Mouse (Mus musculus) heart, postnatal 25 days (tissue): Measurements from ENCODE around the gene Abcg3. TPM values are rescaled to one million over a fixed set of nuclear protein-coding genes. Genes with fewer than 3 reads are reported as not detected.
"Not testable (repeated sequence)": the region's sequence is repeated elsewhere in the genome, so short reads cannot be mapped to it uniquely, and the experiment has no call there.

ENCODE experiments used
- DNase-seq: peaks from one replicate; pipeline ENCODE4 v3.0.0; 2022; ENCODE audit warnings: low spot score
- intact Hi-C: fragments of 180-260 bp; cut with DNase I; formaldehyde crosslinking; loops from one replicate; pipeline ENCODE4 v1.15.1; 2025
- total RNA-seq, 2 experiments: library from RNA; stranded (reverse); gene quantifications; 2 replicates each; pipeline ENCODE4 v1.2.3; 2021

Abcg3 gene
- total RNA-seq = under 1 TPM; 0.16 to 0.31 TPM

DNA sequence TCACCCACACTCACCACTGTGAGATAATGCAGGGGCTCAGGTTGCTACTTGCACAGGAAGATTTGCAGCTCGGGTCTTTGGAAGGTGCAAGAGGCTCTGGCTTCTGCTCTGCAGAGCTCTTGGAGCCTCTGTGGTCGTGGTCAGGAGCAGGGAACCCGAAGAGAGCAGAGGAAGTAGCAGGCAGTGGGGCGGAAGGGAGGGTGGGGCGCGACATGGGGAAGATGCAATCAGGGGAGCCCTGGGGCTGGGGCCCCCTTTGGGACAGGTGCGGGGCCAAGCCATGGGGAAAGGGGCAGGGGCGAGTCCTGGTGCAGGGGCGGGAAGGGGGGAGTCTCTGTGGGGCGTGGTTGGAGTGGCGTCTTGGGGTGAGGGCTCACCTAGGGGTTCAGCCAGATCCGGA lies at the start of gene Abcg3:
Abcg3 (minus strand) TSS at position 184 of the 400 bp plus-strand sequence.
- intact Hi-C loops = no loop called here
- DNase-seq = no peak

- intact Hi-C loops = no loop called here
- no peak for DNase-seq
These were observed 30.0 kb upstream of the Abcg3 start for GRCm38 (mm10) chr5:105012551-105012950.

- no peak for DNase-seq
- intact Hi-C loops = no loop called here
These were observed 29.1 kb upstream of the Abcg3 start for GRCm38 (mm10) chr5:105011570-105011969.

- intact Hi-C loops = no loop called here
- no peak for DNase-seq
These were observed 27.9 kb upstream of the Abcg3 start for GRCm38 (mm10) chr5:105010376-105010775.

GRCm38 (mm10) chr5:104989411-104989810 lies 6.9 kb upstream of the Abcg3 start:
- no peak for DNase-seq
- intact Hi-C loops = loop anchor here (5.0 kb wide), 1 partner anchor 158 kb away; no protein-coding TSS in a partner anchor

DNA sequence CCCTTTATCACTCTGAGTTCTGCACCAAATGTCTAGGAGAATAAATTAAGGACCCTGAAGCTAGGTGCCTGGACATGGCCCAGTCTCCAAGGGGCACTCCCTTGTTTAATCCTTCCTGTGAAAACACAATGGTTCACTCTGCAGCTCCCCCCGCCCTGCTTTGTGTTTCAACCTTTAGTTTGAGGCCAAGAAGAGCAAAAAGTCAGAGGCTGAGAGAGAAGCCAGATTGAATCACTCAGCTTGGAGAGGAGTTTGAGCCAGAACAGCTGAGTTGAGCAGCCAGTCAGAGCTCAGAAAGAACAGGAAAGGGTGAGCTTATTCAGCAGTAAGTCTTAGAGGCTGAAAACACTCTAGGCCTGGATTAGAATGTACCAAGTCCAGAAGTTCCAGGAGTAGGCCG lies 5.5 kb upstream of the Abcg3 start:
- DNase-seq = peak; percentile 14
- intact Hi-C loops = loop anchor here (5.0 kb wide), 1 partner anchor 159 kb away; no protein-coding TSS in a partner anchor

DNA sequence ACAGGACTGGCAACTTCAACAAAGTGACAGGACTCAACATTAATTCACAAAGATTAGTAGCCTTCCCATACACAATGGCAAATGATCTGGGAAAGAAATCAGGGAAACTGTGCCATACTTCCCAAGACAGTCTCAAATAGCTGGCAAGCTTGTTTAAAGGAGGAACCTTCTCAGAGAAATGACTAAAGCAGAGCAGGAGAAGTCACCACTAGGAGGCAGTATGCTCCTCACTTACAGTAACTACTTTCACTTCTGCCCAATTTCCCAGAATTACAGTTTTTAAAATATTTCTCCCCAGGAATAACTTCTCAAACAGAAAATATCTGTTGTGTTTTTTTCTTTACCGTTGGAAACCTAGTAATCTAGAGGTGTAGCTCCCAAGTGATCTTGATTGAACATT lies 4.2 kb upstream of the Abcg3 start:
- intact Hi-C loops = loop anchor here (1.0 to 5.0 kb wide), 2 partner anchors 161 to 336 kb away; no protein-coding TSS in a partner anchor
- no peak for DNase-seq

DNA sequence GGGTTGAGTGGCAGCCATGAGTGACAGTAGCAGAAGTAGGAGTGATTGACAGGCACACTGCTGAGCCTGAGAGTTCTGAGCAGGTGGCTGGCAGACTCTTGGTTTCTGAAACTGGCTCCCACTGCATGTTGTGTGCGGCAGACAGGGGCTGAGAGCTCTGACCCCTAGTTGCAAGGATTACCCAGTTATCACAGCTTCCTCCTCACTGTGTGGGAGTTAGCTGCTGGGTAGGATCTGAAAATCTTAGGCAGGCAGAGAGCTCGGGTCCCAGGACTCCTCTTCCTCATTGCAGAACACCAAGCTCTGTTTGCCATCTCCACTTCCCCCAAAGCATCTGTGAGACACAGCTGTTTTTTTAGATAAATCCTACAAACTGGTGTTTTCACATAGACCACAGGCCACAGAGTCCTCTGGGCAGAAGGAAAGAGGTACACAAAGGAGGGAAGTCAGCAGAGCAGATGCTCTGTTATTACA lies 3.4 kb downstream of the Abcg3 start:
- no peak for DNase-seq
- intact Hi-C loops = no loop called here

- intact Hi-C loops = no loop called here
- no peak for DNase-seq
These were observed 24.3 kb downstream of the Abcg3 start for GRCm38 (mm10) chr5:104958141-104958793.

- intact Hi-C loops = no loop called here
- no peak for DNase-seq
These were observed 27.3 kb downstream of the Abcg3 start for GRCm38 (mm10) chr5:104955208-104955607.

DNA sequence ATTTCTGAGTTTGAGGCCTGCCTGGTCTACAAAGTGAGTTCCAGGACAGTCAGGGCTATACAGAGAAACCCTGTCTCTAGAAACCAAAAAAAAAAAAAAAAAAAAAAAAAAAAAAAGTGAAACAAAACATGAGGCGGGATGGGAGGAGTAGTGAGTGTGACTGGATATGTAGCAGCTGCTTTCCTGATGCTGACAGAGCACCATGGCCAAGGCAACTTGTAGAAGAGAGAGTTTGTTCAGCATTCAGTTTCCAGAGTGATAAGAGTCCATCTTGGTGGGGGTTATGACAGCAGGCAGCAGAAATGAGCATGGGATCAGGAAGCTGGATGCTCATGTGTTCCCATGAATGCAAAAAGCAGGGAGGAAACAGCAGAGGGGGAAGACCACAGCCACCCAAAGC lies 35.6 kb downstream of the Abcg3 start:
- DNase-seq = no peak

DNA sequence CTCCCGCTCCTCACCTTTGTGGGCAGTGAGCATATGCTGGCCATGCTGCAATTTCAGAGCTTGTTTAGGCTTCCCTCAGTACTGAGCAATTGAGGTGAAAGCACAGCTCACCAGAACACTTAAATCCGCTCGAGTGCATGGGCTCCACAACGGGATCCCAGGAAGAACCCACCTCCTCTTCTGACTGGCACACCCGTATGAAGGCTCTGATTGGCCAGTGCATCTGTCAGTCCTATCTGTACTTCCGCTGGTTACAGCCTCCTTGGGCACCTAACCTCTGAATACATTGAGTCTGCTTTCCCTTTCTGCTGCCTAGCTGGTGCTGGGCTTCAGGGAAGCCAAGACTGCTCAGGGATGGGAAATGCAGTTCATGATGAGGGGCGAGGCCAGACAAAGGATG lies 48.4 kb downstream of the Abcg3 start:
- intact Hi-C loops = no loop called here
- no peak for DNase-seq

More for the DNA sequence above, 35.6 kb downstream of the Abcg3 start:
- intact Hi-C loops = no loop called here

- DNase-seq, intact Hi-C loops: not testable (repeated sequence)
These were observed 76.0 kb downstream of the Abcg3 start for GRCm38 (mm10) chr5:104906556-104906955.

Other genes with a start within 250 kb of the Abcg3 start
- gene Zfp951, start 122.6 kb downstream of the Abcg3 start, total RNA-seq = 1 to 10 TPM; 1.2 to 1.5 TPM
- 1 to 10 TPM; 7.5 to 8.7 TPM for gene Gbp9, start 156.8 kb upstream of the Abcg3 start, total RNA-seq
- gene Gbp8, start 156.8 kb upstream of the Abcg3 start, total RNA-seq = under 1 TPM; 0.14 to 0.16 TPM
- gene Gbp4, start 156.9 kb upstream of the Abcg3 start, total RNA-seq = 1 to 10 TPM; 4.5 to 7.3 TPM